Mouse (Mus musculus) olfactory bulb, adult 2 months (tissue): ENCODE data around the gene Paxx.

Experiments
- CTCF ChIP-seq: fragments of 200-500 bp; IDR thresholded peaks from 2 replicates; pipeline ENCODE4 v1.5.1; 2012; ENCODE audit warnings: low read depth, mild to moderate bottlenecking, low read length, moderate library complexity; ENCODE audit not compliant: insufficient read depth
- POLR2A ChIP-seq: fragments of 200-500 bp; IDR thresholded peaks from 2 replicates; pipeline ENCODE4 v1.6.1; 2012; ENCODE audit warnings: mild to moderate bottlenecking, low read depth, low read length, moderate library complexity; ENCODE audit not compliant: insufficient read depth

DNA sequence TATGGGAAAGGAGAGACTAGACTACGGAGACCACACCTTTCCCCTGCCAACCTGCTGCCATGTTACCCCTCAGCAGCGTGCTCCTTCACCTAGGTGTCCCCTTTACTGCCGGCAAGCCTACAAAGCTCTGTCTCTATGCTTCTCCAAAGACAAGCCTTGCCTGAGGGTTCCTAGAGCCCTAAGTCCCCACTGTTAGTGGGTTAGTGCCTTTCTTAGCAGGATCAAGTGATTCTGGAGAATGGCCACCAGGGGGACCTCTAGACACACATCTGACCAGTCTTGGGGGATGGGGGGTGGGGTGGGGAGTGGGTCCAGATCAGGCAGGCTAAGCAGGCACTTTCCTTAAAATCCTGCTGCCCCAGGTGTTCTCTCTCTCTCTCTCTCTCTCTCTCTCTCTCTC is 39.0 kb downstream of the Paxx start:
- TF ChIP-seq CTCF, result no peak
- TF ChIP-seq POLR2A, result no peak
